Mouse (Mus musculus): ENCODE results near the gene Rexo5. TPM values are rescaled to one million over a fixed set of nuclear protein-coding genes. Genes with fewer than 3 reads are reported as not detected.

Rexo5 gene
- total and polyA plus RNA-seq, 2 experiments from 2014 or later: 4.4 to 6.8 TPM

DNA sequence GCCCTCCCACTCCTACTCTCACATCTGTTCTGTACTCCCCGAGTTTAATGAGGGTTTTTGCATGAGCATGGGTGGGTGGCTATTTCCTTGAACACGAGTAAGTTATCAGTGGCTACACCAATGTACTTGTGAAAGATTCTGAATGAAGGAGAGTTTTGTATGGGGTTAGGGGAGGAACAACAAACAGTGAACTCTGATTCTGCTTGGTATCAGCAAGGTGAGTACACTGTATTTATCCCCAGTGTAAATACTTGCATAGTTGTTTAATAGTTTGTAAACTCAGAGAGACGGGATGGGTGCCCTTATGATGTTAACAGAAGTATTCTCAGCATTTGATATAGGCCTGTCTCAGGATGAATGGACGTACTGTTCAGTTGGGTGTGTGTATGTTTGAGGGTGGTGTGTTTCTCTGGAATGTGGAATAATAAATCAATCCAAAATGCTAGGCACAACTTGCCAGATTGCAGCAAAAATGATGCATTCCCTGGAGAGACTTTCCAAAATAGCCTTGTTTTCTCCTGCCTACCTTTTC is 31.6 kb upstream of the Rexo5 start:
- H3K4me3 ChIP-seq (ENCODE audit: low read length): no peak overlapping the region
- H3K9ac ChIP-seq (replicated peaks; ENCODE audit: low read length): no peak overlapping the region
- DNase-seq (ENCODE audit: low spot score) (no peak), ATAC-seq (no peak)
- 69% methylated on average over 4 of the region's 4 CpGs for WGBS
- no peaks in the 10 kb centered on the region for H3K9me3 ChIP-seq (ENCODE audit: low read length)
- no peaks in the 10 kb centered on the region for H3K27me3 ChIP-seq (ENCODE audit: insufficient read depth, low read length)
- H3K36me3 ChIP-seq (ENCODE audit: insufficient read depth, low read length): no peaks in the 10 kb centered on the region
- no peak for TF ChIP-seq CTCF (IDR thresholded peaks at IDR 0.05; ENCODE audit: low read depth)
- no peak overlapping the region for H3K27ac ChIP-seq
- no peak overlapping the region for H3K4me2 ChIP-seq (ENCODE audit: low read depth, low read length)
- no peaks in the 10 kb centered on the region for H3K4me1 ChIP-seq (ENCODE audit: insufficient read depth, low read length)

DNA sequence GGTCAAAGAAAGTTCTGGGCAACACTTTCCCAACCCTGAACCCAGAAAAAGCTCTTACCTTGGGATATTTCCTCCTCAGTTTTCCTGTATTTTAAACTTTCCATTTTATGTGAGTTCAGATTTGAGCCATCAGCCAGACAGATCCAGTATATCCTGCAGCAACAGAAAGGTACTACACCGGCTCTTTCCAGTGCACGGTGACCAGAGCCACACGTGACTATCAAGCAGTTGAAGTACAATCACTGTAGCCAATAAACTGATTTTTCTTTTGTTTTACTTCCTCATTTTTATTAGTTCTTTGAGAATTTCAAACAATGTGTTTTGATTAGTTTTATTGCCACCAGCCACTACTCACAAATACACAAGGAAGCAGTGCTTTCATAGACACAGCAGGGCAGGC is 29.4 kb upstream of the Rexo5 start:
- DNase-seq (ENCODE audit: low spot score) (no peak), ATAC-seq (no peak)
- no peak for TF ChIP-seq CTCF (IDR thresholded peaks at IDR 0.05; ENCODE audit: low read depth)
- Histone ChIP-seq H3K4me3 (ENCODE audit: low read length) (no peak overlapping the region), H3K4me2 (ENCODE audit: low read depth, low read length) (no peak overlapping the region), H3K4me1 (ENCODE audit: insufficient read depth, low read length) (no peaks in the 10 kb centered on the region), H3K27me3 (ENCODE audit: insufficient read depth, low read length) (no peaks in the 10 kb centered on the region), H3K36me3 (ENCODE audit: insufficient read depth, low read length) (no peaks in the 10 kb centered on the region), H3K9ac (replicated peaks; ENCODE audit: low read length) (no peak overlapping the region), H3K9me3 (ENCODE audit: low read length) (no peaks in the 10 kb centered on the region), H3K27ac (no peak overlapping the region)
- WGBS: 98% methylated on average over 3 of the region's 3 CpGs

DNA sequence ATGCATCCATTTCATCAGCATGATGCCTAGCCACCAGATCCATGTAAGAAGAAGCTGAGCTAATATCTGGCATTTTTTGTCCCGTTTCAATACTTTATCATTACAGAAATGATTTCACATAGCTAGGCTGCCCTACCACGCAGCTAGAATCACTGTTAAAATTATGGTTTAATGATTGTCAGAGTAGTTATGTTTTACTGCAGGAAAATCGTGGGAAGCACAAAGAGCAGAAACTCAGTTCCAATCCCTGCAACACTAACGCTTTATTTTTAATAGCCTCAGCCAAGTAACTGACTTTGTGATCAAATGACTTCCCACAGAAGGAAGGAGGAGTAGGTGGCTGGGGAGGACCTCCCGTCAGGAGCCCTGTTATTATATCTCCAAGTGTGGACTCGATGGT is 26.8 kb upstream of the Rexo5 start:
- Histone ChIP-seq H3K9me3 (ENCODE audit: low read length) (no peaks in the 10 kb centered on the region), H3K9ac (replicated peaks; ENCODE audit: low read length) (no peak overlapping the region), H3K4me3 (ENCODE audit: low read length) (no peak overlapping the region), H3K4me2 (ENCODE audit: low read depth, low read length) (no peak overlapping the region), H3K36me3 (ENCODE audit: insufficient read depth, low read length) (no peaks in the 10 kb centered on the region), H3K27ac (no peak overlapping the region), H3K27me3 (ENCODE audit: insufficient read depth, low read length) (no peaks in the 10 kb centered on the region), H3K4me1 (ENCODE audit: insufficient read depth, low read length) (no peaks in the 10 kb centered on the region)
- no peak for DNase-seq (ENCODE audit: low spot score)
- ATAC-seq: no peak
- WGBS: 81% methylated on average over 6 of the region's 6 CpGs
- no peak for TF ChIP-seq CTCF (IDR thresholded peaks at IDR 0.05; ENCODE audit: low read depth)

DNA sequence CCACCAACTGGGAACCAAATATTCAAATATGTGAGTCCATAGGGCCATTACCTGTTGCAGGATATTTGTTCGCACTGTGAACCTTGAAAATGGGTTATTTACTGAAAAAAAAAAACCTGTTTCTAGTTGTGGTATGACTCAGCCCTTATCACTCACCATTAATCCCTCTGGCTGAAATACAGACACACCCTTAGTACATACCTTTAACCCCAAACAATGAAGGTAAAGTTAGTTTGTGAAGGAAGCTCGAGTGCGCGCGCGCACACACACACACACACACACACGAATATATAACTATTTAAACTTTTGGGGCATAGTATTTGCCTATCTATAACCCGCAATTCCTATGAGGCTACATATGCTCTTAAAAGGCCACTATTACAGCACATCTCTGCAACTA is 23.9 kb upstream of the Rexo5 start:
- 95% methylated on average over 8 of the region's 8 CpGs for WGBS
- Histone ChIP-seq H3K4me3 (ENCODE audit: low read length) (no peak overlapping the region), H3K27ac (no peak overlapping the region), H3K4me2 (ENCODE audit: low read depth, low read length) (no peak overlapping the region), H3K27me3 (ENCODE audit: insufficient read depth, low read length) (no peaks in the 10 kb centered on the region), H3K9me3 (ENCODE audit: low read length) (no peaks in the 10 kb centered on the region), H3K36me3 (ENCODE audit: insufficient read depth, low read length) (no peaks in the 10 kb centered on the region), H3K4me1 (ENCODE audit: insufficient read depth, low read length) (no peaks in the 10 kb centered on the region), H3K9ac (replicated peaks; ENCODE audit: low read length) (no peak overlapping the region)
- DNase-seq (ENCODE audit: low spot score) (no peak), ATAC-seq (no peak)
- no peak for TF ChIP-seq CTCF (IDR thresholded peaks at IDR 0.05; ENCODE audit: low read depth)

DNA sequence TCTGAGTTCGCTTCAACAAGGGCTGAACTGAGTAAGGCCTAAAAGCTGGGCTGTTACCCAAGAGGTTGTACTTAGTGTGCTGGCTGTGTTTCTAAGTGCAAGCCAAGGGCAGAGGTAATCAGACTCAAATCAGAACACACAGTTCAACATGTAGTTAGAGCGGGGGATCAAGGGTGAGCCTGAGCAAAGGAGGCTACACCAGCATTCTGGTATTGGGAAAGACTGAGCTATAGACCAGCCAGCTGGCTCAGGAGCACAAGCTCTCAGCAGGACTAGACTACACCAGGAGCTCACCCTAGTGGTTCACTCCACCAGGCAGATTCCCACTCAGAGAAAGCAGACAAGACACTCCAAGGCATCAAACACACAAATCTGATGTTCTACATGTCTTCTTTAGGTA is 10.4 kb upstream of the Rexo5 start:
- Histone ChIP-seq H3K9ac (replicated peaks; ENCODE audit: low read length) (no peak overlapping the region), H3K27me3 (ENCODE audit: insufficient read depth, low read length) (no peaks in the 10 kb centered on the region), H3K36me3 (ENCODE audit: insufficient read depth, low read length) (peaks cover 12% of the 10 kb centered on the region), H3K4me2 (ENCODE audit: low read depth, low read length) (no peak overlapping the region), H3K9me3 (ENCODE audit: low read length) (no peaks in the 10 kb centered on the region), H3K27ac (no peak overlapping the region), H3K4me1 (ENCODE audit: insufficient read depth, low read length) (no peaks in the 10 kb centered on the region), H3K4me3 (ENCODE audit: low read length) (no peak overlapping the region)
- no peak for DNase-seq (ENCODE audit: low spot score)
- no peak for TF ChIP-seq CTCF (IDR thresholded peaks at IDR 0.05; ENCODE audit: low read depth)
- ATAC-seq: no peak
- 96% methylated on average over 2 of the region's 2 CpGs for WGBS

DNA sequence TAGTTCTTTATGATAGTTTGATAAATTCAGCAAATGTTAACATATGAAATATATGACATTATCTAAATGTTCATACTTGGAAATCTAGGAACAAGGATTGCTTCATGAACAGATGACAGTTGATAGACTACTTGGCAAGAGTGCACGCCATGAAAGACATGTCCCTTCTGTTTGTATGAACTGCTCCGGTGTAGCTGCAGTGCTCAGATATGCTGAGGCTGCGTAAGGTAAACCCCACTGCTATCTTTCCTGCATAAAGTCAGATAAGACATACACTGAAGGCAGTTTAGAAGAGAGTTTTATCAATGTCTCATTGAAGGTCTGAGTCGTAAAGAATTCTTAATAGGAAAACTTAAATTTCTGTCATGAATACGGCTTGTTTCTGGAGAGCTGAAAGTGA is 8.9 kb upstream of the Rexo5 start:
- no peak for DNase-seq (ENCODE audit: low spot score)
- Histone ChIP-seq H3K27ac (no peak overlapping the region), H3K4me1 (ENCODE audit: insufficient read depth, low read length) (no peaks in the 10 kb centered on the region), H3K36me3 (ENCODE audit: insufficient read depth, low read length) (peaks cover 16% of the 10 kb centered on the region), H3K4me3 (ENCODE audit: low read length) (no peak overlapping the region), H3K9me3 (ENCODE audit: low read length) (no peaks in the 10 kb centered on the region), H3K4me2 (ENCODE audit: low read depth, low read length) (no peak overlapping the region), H3K27me3 (ENCODE audit: insufficient read depth, low read length) (no peaks in the 10 kb centered on the region), H3K9ac (replicated peaks; ENCODE audit: low read length) (no peak overlapping the region)
- no peak for TF ChIP-seq CTCF (IDR thresholded peaks at IDR 0.05; ENCODE audit: low read depth)
- 97% methylated on average over 5 of the region's 5 CpGs for WGBS
- no peak for ATAC-seq

DNA sequence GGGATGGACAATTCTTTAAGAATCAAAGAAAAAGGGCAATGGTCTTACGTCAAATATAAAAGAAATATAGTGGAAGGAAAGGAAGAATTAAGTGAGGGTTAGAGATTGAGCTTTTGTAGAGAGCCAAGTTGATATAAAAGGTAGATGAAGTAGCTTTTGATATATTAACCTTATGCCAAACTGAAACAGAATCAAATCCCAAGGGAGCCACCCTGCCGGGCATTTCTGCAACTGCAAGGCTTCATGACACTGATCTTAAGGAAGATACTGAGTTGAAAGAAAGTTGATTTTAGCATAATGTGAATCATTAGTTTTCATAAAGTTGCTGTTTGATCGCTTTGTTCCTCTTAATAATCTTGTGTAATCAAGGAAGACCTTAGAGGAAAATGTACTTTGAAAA is 4.8 kb upstream of the Rexo5 start:
- Histone ChIP-seq H3K36me3 (ENCODE audit: insufficient read depth, low read length) (peaks cover 16% of the 10 kb centered on the region), H3K27ac (no peak overlapping the region), H3K9me3 (ENCODE audit: low read length) (no peaks in the 10 kb centered on the region), H3K9ac (replicated peaks; ENCODE audit: low read length) (no peak overlapping the region), H3K4me2 (ENCODE audit: low read depth, low read length) (no peak overlapping the region), H3K27me3 (ENCODE audit: insufficient read depth, low read length) (no peaks in the 10 kb centered on the region), H3K4me3 (ENCODE audit: low read length) (no peak overlapping the region), H3K4me1 (ENCODE audit: insufficient read depth, low read length) (no peaks in the 10 kb centered on the region)
- WGBS: 88% methylated on average over 3 of the region's 3 CpGs
- ATAC-seq (no peak), DNase-seq (ENCODE audit: low spot score) (no peak)
- no peak for TF ChIP-seq CTCF (IDR thresholded peaks at IDR 0.05; ENCODE audit: low read depth)

Measured in hindbrain, postnatal 0 days (tissue).